Mouse (Mus musculus) heart, adult 18-20 months (tissue): Measurements from ENCODE around the gene Fam208b. TPM values are rescaled to one million over a fixed set of nuclear protein-coding genes. Genes with fewer than 3 reads are reported as not detected.

ENCODE experiments used
- DNase-seq, 2 experiments: peaks; one replicate each; pipeline ENCODE4 v3.0.0; 2021 to 2022; ENCODE audit warnings: mixed read lengths in 1 of 2
- long read RNA-seq, 2 experiments: library from polyadenylated mRNA; stranded (forward); transcript quantifications; one replicate each; pipeline ENCODE4 v2.0.0; 2021
- total RNA-seq, 2 experiments: library from RNA; stranded (reverse); gene quantifications; 2 replicates each; pipeline ENCODE4 v1.2.3; 2021

Fam208b gene
- 10 to 100 TPM; 10.7 to 11.6 TPM for total RNA-seq
- long read RNA-seq, experiment 1, result 0 reads
- long read RNA-seq, experiment 2, partial matches to known transcripts, result 0 of 1 reads
- long read RNA-seq, experiment 2, other reads (novel, unspliced or antisense), result 1 of 1 reads

DNA sequence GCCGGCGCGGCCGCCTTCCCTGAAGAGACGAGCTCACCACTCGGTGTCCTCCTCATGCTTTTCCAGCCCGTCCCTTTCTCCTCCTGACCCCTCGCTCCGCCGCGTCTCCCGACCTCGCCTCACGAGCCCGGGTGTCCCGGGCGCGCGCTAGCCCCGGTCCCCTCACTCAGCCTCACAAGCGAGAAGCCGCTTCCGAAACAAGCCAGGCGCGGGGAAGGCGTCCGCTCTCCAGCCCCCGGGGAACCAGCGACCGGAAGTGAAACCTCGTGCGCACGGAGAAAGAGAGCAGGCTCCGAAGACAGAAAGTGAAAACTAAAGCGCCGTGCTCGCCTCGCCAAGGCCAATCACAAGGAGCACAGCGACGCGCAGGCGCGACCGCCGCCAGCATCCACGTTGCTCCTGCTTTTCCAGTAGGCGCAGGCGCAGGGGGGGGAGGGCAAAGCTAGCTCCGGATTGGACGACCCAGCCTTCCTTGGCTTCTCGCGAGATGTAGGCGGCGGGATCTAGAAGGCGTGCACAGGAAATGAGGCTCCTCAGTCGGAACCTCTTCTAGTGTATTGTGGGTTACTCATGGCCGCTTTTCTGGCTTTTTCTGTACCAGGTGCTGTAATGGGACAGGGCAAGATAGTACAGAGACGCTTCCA lies at the start of gene Fam208b:
Fam208b (minus strand) TSS at position 314 of the 644 bp plus-strand sequence.
- DNase-seq, result peak; percentile 98 to 99

DNA sequence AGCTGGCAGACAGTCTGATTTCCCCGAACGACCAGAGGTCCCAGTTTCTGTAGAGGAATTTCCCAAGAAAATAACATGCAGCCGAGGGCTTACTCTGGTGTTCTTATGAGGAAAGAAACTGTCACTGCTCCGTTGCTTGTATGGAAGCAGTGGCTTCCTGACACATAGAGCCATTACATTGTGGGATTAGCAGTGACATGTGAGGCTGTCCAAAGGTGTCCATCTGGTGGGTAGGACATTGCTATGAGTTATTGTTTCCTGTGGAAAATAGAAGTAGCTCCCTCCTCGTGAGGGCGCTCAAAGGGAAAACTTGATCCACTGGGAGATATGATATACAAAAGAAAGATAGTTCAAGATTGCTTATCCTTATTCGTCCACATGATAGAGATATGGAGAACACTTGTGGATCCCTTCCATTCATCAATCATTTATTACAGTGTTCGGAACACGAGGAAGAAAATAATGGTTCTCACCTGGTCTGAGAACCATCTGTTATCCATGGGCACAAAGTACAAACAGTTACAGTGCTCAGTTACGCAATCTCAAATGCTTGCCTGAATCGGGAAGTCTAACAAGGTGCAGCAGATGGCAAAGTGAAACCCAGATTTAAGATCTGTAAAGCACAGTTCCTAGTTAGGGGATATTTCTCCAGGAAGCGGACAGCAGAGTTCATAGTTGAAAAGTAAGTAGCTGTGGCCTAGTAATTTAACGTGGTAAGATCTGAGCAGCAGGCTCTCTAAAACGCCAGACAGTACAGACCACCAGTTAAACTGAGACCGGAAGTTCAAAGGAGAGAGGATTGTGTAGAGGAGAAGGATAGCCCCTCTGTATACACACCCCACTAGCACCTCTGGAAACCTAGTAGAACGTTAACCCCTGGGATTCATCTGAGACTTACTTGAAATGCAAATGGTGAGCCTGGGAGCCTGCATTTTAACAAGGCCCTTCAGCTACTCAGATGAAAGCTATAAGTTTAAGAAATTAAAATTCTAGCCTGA lies 48.6 kb upstream of the Fam208b start:
- no peak for DNase-seq

DNA sequence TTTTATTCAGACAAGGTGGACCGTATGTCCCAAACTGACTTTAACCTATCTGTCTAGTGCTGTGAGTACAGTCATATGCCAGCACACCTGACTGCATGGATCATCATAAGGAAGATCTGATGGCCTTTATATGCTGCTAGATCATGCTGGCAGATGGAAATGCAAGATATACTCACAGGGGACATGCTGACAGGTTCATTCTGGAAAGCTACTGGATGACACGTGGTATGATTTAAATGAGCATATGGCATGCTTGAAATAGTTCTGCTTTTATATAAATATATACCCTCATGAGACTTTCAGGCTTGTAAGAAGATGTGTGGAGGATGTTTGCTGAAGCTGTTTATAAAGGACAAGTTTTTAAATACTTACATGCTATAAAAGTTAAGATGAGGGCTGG lies 43.5 kb upstream of the Fam208b start:
- no peak for DNase-seq

DNA sequence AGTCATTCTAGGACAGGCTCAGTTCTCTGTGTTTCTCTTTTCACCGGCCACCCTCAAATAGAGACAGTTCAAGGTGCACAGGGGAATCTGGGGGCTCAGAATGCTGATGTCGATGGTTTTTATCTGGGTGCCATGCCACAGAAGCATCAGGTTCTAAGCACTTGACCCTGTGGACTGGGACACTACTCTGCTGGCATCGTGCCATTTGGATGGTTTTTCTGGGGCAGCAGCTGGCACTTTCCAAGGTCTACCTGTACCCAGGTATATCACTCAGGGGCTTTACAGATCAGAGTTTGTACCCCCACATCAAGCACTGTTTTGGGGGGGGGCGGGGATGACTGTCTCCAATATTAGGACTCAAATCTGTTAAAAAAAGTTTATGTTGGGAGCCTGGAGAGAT lies 39.7 kb upstream of the Fam208b start:
- no peak for DNase-seq

DNA sequence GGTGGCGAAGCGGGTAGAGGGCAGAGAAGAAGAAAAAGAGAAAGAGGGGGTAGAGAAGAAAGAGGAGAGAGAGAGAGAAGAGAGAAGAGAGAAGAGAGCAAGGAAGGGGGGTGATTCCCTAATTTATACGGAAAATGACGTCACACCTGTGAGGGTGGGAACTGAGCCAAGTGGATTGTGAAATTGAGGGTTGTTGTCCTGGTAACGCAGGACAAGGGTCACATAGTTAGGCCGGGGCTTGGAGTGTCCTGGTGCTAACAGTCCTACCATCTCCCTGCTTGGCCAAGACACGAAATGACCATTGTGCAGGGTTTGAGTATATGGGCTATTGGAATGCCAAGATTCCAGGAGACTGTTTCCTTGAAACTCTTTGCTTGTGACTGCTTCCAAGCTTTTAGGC lies 35.7 kb upstream of the Fam208b start:
- no peak for DNase-seq

DNA sequence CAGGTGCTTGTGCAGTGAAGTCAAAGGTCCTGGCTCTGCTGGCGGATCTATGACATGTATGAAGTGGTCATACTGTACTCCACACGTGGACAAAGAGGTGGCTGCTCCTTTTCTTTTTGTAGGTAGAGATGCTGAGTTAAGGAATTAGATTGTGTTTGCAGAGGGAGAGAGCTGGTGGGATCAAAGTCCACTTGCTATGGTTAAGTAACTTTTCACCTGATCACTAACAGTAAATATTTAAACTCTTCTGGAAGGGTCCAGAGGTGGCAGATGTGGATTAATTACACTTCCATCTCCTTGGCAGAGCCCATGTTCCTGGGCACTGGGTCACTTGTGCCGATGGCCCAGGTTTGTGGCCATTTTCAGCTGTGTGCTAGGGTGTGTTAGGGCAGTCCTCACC lies 35.0 kb upstream of the Fam208b start:
- no peak for DNase-seq

DNA sequence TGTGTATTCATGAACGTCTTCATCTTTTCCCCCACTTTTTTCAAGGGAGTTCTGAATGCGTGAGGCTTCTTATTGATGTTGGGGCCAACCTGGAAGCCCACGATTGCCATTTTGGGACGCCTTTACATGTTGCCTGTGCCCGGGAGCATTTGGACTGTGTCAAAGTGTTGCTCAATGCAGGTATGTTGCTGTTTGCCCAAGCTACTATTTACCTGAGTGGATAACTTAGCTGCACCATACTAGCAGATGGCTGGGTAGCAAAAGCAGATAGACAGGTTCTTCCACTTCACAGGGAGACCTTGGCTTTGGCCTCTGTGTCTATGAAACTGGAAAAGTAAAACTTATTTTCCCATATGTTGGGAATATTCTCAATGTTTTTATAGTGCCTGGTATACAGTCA lies 34.0 kb upstream of the Fam208b start:
- DNase-seq, result no peak

DNA sequence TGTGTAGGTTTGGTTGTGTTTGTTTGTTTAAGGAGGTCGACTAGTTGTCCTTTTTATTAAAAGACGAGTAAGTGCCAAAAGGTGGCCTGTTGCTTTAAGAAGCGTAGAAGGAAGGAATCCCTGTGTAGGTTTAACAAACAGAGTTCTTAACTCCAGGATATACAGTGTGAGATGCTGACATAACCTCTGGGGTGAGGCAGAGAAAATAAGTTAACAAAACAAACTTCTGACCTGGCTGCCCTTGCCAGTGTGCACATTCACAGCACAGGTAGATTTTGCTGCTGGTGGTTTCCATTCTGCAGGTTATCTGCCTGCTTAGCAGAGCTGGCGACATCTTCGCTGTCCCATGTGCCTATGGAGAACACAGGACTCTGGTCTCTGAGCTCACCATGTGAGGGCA lies 31.6 kb upstream of the Fam208b start:
- no peak for DNase-seq

DNA sequence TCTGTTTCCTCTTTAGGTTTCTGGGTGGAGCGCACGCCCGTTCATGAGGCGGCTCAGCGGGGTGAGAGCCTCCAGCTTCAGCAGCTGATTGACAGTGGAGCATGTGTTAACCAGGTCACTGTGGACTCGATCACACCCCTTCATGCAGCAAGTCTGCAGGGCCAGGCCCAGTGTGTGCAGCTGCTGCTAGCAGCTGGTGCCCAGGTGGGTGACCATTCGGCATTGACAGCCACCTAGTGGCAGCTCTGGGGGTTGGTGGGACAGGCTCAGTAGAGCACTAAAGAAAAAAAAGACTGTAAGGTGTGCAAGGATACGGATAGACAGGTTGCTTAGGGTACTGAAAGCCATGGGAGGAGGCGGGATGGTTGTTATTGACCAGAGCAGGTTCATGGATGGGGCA lies 31.1 kb upstream of the Fam208b start:
- DNase-seq, result no peak

DNA sequence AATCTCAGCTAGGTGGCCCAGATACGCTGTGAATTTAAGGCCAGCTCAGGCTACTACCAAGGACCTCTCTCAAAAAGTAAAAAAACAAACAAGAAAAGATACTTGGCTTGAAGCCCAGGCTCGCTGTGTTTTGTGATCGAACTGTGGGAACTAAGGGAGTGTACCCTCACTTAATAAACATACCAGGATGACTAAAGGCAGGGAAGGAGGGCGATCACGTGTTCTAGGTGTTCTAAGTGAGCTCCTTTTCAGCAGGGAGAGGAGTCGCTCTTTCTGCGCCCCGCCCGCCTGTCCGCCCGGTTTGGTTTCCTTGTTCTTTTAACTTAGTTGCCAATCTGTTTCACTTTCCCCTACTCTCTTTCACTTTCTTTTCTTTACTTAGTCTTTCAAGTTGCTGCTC lies 25.9 kb upstream of the Fam208b start:
- DNase-seq, result peak; percentile 40 to 52

DNA sequence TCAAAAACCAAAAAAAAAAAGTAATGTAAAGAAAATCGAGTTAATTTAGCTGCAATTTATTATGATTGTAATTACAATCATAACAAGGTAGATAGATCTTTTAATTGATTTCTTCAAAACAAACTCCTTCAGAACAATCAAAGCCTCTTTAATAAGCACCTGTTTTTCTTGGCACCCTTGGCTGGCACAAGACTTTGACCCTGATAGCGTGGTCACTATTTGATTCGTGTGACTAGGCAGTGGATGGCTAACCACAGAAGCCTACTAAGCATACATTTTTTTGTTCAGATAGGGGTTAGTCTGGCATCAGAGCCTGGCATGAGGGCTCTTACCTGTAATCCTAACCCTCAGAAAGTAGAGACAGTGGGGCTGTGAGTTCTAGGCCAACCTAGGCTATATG lies 24.2 kb upstream of the Fam208b start:
- DNase-seq, result no peak

DNA sequence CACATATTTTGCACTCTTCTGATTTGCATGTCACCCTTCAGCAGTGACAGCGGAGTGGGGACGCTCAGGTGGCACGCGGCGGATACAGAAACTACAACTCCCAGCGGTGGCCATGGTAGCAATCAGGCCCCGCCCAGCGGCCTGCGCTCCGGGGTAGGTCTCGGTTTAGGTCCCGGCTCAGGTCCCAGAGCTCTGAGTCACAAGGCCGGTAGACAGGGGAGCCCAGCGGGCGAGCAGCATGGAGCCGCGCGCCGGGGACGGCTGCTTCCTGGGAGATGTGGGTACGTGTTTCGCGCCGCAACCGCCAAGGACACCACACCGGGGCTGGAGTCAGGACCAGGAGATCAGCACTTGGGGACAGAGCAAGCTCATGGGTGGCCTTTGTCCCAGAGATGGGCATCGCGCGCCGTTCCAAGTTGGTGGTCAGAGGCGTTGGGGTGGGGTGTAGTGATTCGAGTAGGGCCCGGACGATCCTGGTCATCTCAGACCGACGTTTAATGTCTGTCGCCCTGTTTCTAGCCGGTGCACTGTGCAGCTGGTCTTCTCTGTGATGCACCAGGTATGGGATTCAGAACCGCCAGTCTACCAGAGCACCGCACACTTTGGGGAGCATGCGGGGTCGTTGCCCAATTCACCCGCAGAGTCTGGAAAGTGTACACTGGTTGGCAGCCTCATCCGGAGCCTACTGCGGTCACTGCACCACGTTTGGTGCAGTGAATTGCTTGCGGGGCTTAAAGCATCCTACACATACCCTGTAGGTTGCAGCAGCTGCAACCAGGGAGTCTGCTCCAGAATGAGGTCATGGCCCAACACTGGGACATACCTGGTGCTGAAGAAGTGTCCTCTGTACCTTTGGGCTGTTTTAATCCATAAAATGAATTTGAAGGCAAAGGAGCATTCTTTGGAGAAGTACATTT lies 23.2 kb upstream of the Fam208b start, which contains the start of gene Asb13:
Asb13 (plus strand) TSS at position 138 of the 917 bp plus-strand sequence.
- peak; percentile 90 to 93 for DNase-seq

DNA sequence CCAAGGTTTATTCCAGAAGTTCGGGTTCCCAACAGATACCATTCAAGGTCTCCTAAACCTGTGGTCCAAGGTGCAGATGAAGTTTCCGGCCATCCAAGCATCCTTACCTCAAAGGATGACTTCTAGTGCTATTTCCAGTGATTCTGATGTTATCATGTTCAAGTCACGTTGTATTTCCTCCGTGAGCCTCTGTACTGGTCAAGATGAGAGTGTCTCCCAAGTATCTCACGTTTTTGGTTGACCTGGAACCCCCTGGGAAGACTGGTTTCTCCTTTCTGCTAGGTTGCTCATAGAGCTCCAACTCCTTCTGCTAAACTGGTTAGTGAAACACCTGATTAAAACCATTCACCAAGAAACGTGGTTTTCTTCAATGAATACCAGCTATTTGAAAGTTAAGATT lies 22.2 kb upstream of the Fam208b start:
- DNase-seq, result no peak

DNA sequence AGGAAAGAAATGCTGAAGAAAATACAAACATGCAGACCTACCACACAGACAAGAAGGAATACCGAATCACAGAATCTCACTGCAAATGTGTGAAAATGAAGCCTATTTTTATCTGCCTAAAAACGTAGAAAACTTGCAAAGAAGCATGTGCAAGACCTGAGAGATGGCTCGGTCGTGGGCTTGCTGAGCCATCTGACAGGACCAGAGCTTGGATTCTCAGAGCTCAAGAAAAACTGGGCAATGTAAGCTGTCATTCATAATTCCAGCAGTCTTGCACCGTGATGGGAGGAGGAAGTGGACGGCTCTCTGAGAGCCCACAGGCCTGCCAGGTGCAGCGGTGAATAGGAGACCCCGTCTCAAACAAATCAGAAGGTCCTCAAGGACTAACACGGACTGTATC lies 21.6 kb upstream of the Fam208b start:
- no peak for DNase-seq

DNA sequence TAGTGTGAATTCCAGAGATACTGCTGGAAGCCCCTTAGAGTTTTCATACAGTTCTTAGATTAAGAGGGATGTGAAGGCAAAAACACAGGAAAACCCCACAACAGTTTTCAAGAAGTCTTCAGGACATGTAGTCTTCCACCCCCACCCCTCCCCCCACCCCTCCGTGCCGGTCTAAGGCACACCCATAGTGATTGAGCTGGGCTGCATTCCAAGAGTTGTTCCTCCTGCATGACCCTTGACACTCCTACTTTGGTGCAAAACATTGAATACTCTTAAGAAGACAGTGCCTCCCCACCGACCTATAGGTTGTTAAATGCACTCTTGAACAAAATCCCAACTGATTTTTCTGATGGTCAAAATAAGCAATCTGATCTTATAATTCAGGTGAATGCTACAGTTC lies 17.2 kb upstream of the Fam208b start:
- no peak for DNase-seq

DNA sequence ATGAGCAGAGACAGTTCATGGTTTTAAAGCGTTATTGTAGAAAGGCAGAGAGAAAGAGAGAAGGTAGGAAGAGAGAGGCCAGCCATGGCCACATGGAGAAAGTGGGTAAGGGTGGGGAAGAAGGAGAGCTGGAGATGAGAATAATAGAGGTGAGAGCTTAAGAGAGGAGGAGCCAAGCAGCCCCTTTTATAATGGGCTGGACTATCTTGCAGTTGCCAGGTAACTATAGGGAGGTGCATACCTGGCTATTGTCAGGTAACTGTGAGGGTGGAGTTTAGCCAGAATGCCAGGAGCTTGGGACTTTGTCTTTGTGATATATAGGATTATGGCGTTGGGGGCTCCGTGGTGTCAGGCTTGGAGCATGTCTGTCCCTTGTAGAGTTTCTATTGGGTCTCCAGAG lies 16.2 kb upstream of the Fam208b start:
- DNase-seq, result no peak

DNA sequence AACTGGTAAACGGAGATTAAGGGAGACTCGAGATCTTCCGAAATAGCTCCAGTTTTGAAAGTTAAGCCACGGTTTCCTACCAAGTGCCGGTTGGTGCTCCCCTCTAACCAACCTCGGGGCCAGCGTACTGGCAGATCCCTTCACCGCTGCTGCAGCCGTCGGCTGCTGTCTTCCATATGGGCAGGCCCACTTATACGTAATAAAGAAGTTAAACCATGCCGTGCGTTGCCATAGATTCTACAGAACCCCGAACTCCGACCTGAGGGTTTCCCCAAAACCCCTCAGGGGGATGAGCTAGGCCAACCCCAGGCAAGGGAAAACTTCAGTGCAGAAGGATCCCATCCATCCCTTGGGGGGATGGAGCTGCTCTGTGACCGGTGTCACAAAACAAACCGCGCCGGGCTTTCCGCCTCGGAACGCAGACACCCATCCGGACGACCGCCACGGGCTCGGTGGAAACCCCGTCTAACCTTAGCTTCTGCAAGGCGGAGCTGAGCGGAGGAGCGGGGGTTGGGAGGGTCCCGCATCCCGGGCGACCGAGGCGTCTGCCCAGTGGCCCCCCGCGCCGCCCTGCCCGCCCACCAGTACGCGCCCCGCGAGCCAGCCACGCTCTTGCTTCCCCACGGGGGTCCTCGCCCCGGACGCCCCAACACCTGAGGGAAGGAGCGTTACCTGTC lies 652 bp downstream of the Fam208b start:
- peak in 1 of 2 experiments; percentile 54 for DNase-seq

DNA sequence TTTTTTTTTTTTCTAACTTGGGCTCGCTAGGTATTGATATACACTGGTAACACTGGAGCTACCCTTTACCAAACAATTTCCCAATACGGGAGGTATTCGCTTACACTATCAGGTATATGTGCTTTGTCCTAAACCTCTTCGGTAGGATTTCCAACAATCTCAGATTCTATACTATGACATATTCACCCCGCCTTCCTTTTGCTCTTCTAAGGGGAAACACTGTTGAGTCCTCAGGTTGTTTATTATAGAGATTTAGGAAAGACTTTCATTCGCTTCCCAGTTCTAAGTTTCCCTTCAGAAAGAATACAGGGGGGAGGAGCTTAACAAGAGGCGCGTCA lies 1.2 kb downstream of the Fam208b start:
- DNase-seq, result no peak

DNA sequence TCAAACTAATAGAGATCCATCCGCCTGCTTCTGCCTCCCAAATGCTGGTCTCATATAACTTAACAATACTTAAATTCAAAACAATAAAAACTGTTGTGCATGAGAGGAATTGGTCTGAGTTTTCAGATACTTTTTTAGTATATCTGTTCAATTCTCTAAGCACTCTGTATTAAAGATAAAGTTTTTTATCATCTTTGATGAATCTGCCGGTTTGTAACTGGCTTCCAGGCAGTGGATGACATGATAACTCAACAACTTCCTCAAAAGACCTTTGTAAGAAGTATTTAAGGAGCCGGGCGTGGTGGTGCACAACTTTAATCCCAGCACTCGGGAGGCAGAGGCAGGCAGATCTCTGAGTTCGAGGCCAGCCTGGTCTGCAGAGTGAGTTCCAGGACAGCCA lies 14.7 kb downstream of the Fam208b start:
- no peak for DNase-seq

DNA sequence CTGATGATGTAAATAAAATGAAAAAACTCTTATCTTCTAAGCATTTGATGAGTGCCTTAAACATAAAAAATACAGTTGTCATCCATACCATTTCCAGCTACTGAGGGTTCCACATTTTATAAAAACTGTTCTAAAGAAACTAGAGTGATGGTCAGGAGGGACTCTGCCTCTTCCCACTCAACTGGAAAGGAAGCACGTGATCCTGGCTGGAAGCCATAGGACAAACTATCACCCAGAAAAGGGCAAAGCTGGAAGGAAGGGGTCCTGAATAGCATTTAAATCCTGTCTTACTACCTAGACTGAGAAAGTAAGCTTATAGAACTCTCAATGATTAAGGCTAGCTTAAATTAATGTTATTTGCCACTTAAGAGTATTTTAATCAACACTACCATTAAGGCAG lies 16.6 kb downstream of the Fam208b start:
- no peak for DNase-seq

DNA sequence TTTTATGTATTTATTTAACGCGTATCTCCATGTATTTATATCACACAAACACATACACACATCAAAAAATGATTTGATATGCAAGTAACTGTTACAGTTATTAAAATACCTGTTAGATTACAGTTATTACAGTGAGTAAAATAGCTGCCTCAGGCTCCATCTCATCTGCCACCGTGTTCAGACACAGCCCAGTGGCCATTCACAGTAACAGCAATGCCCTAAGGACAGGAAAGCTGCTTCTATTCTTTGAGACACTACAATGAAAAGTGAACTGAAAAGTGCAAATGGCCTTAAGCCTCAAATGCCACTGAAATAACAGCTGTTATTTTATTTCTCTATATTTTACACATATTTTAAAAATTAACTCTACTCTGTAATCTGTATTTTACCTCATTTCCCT lies 20.1 kb downstream of the Fam208b start:
- DNase-seq, result no peak

DNA sequence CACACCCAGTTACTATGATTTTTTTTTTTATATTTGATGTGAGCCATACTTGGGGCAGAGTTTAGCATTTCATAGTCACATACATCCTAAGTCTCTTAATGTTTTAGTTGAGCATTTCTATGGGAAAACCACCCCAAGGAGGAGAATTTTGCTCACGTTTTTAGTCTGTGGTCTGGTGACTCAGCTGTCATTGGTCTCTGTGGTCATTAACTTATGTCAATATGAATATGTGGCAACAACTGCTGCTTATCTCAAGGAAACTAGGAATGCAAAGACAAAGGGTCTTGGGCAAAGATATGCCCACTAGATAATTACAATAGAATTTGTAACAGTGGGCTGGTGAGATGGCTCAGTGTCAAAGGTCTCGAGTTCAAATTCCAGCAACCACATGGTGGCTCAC lies 47.0 kb downstream of the Fam208b start:
- DNase-seq, result no peak
